Mouse (Mus musculus) heart, embryonic 14.5 days (tissue): ENCODE measurements around the gene Nacad. TPM values are rescaled to one million over a fixed set of nuclear protein-coding genes. Genes with fewer than 3 reads are reported as not detected.

ENCODE experiments used
- ATAC-seq: fragments of 200-750 bp; cut with Nextera tagmentation; 2 replicates; pipeline ENCODE4 v1.8.0; 2017; ENCODE audit warnings: low read depth, moderate TSS enrichment; ENCODE audit not compliant: insufficient number of reproducible peaks, insufficient read depth, low FRiP score
- H3K27ac ChIP-seq, 2 experiments: fragments of 200-500 bp in 1 of 2; fragments of 300-500 bp in 1 of 2; sonication (generic) in 1 of 2; replicated peaks in 1 of 2; 2 replicates each; pipeline ENCODE4 v1.5.1; 2012 to 2014; ENCODE audit warnings: low read depth in 2 of 2, low read length in 2 of 2, control low read depth in 1 of 2, mild to moderate bottlenecking in 1 of 2, mixed read lengths in 1 of 2; ENCODE audit not compliant: control insufficient read depth in 1 of 2, insufficient read depth in 1 of 2
- H3K27me3 ChIP-seq: fragments of 300-500 bp; sonication (generic); 2 replicates; pipeline ENCODE4 v1.6.1; 2014; ENCODE audit warnings: mild to moderate bottlenecking, low read length, control low read depth; ENCODE audit not compliant: control insufficient read depth, insufficient read depth
- H3K36me3 ChIP-seq: fragments of 300-500 bp; sonication (generic); 2 replicates; pipeline ENCODE4 v1.6.1; 2014; ENCODE audit warnings: mild to moderate bottlenecking, control low read depth, low read length, mixed read lengths; ENCODE audit not compliant: control insufficient read depth, insufficient read depth
- H3K4me1 ChIP-seq, 2 experiments: fragments of 200-500 bp in 1 of 2; fragments of 300-500 bp in 1 of 2; sonication (generic) in 1 of 2; 2 replicates each; pipeline ENCODE4 v1.6.1; 2012 to 2014; ENCODE audit warnings: low read length in 2 of 2, control low read depth in 1 of 2, mixed read lengths in 1 of 2; ENCODE audit not compliant: control insufficient read depth in 2 of 2, insufficient read depth in 2 of 2
- H3K4me2 ChIP-seq: fragments of 300-500 bp; sonication (generic); 2 replicates; pipeline ENCODE4 v1.6.1; 2014; ENCODE audit warnings: mild to moderate bottlenecking, low read length
- H3K4me3 ChIP-seq, 2 experiments: fragments of 200-500 bp in 1 of 2; fragments of 300-500 bp in 1 of 2; sonication (generic) in 1 of 2; 2 replicates each; pipeline ENCODE4 v1.5.1; 2012 to 2014; ENCODE audit warnings: low read length in 2 of 2, mild to moderate bottlenecking in 2 of 2, control low read depth in 1 of 2, low read depth in 1 of 2, moderate library complexity in 1 of 2; ENCODE audit not compliant: control insufficient read depth in 1 of 2, insufficient read depth in 1 of 2
- H3K9ac ChIP-seq: fragments of 300-500 bp; sonication (generic); 2 replicates; pipeline ENCODE4 v1.6.1; 2014; ENCODE audit warnings: mild to moderate bottlenecking, low read length
- H3K9me3 ChIP-seq: fragments of 300-500 bp; sonication (generic); 2 replicates; pipeline ENCODE4 v1.6.1; 2016; ENCODE audit warnings: low read length, control low read depth; ENCODE audit not compliant: control insufficient read depth
- WGBS: fragments of 180-500 bp; shearing (Covaris S2); extraction: QIAGEN DNeasy Blood & Tissue Kit; methylation state at CpG from one replicate; pipeline ENCODE4 v1.1.7; 2014; 5-methylcytosine and 5-hydroxymethylcytosine counted together
- polyA plus RNA-seq: library from polyadenylated mRNA; unstranded; fragments of >200 nt; fragmentation: Nextera tagmentation; extraction: Ambion mirVana; gene quantifications from 2 replicates; pipeline ENCODE4 v1.2.1, GENCODE M21; 2014

The Nacad gene
- polyA plus RNA-seq, 1 experiment from 2014 or later: 0.86 TPM

- H3K36me3 ChIP-seq: peaks cover 52% of the 10 kb centered on the region
- no peak overlapping the region for H3K27ac ChIP-seq
- H3K4me2 ChIP-seq: peak overlapping the region; percentile 89
- no peaks in the 10 kb centered on the region for H3K27me3 ChIP-seq
- peak overlapping the region; percentile 74 to 78 for H3K4me3 ChIP-seq
- no peak for ATAC-seq
- no peaks in the 10 kb centered on the region for H3K9me3 ChIP-seq
- H3K4me1 ChIP-seq: peaks cover 14 to 26% of the 10 kb centered on the region in 2 experiments
- H3K9ac ChIP-seq: peak overlapping the region; percentile 85
- WGBS: 49% methylated on average over 14 of the region's 14 CpGs
Measured at GRCm38 (mm10) chr11:6624619-6625382, 18.9 kb upstream of the Nacad start.

GRCm38 (mm10) chr11:6623704-6624103 is 17.9 kb upstream of the Nacad start:
- ATAC-seq: no peak
- Histone ChIP-seq H3K36me3 (peaks cover 63% of the 10 kb centered on the region), H3K9ac (no peak overlapping the region), H3K4me1 (peaks cover 14 to 26% of the 10 kb centered on the region in 2 experiments), H3K9me3 (no peaks in the 10 kb centered on the region), H3K27me3 (no peaks in the 10 kb centered on the region), H3K4me3 (no peak overlapping the region), H3K27ac (no peak overlapping the region), H3K4me2 (peak overlapping the region; percentile 89)
- WGBS: 87% methylated on average over 10 of the region's 10 CpGs

GRCm38 (mm10) chr11:6615250-6616205 is 9.7 kb upstream of the Nacad start:
- no peak overlapping the region for H3K9ac ChIP-seq
- no peak for ATAC-seq
- H3K27me3 ChIP-seq: no peaks in the 10 kb centered on the region
- WGBS: 86% methylated on average over 12 of the region's 12 CpGs
- no peak overlapping the region for H3K4me2 ChIP-seq
- no peak overlapping the region for H3K4me3 ChIP-seq
- peaks cover 98% of the 10 kb centered on the region for H3K36me3 ChIP-seq
- H3K4me1 ChIP-seq: no peaks in the 10 kb centered on the region
- no peaks in the 10 kb centered on the region for H3K9me3 ChIP-seq
- H3K27ac ChIP-seq: no peak overlapping the region

GRCm38 (mm10) chr11:6605021-6605481 is 802 bp downstream of the Nacad start:
- Histone ChIP-seq H3K4me2 (peak overlapping the region; percentile 69), H3K4me3 (peak overlapping the region; percentile 37 to 39), H3K9ac (peak overlapping the region; percentile 49), H3K27me3 (peaks cover 58% of the 10 kb centered on the region), H3K27ac (no peak overlapping the region), H3K36me3 (no peaks in the 10 kb centered on the region), H3K4me1 (peaks cover 18 to 26% of the 10 kb centered on the region in 2 experiments; a peak in 3 of 4 replicates), H3K9me3 (no peaks in the 10 kb centered on the region)
- no peak for ATAC-seq
- 18% methylated on average over 13 of the region's 13 CpGs for WGBS

GRCm38 (mm10) chr11:6604604-6604936 is 1.3 kb downstream of the Nacad start:
- ATAC-seq: no peak
- peak overlapping the region; percentile 69 for H3K4me2 ChIP-seq
- no peaks in the 10 kb centered on the region for H3K9me3 ChIP-seq
- no peak overlapping the region for H3K4me3 ChIP-seq
- no peak overlapping the region for H3K27ac ChIP-seq
- peaks cover 18 to 31% of the 10 kb centered on the region in 2 experiments; a peak in 3 of 4 replicates for H3K4me1 ChIP-seq
- H3K9ac ChIP-seq: no peak overlapping the region; the same call in 1 of the 2 replicates
- peaks cover 63% of the 10 kb centered on the region for H3K27me3 ChIP-seq
- no peaks in the 10 kb centered on the region for H3K36me3 ChIP-seq

- Histone ChIP-seq H3K27ac (peak overlapping the region in 1 of 2 experiments; percentile 55; a peak in 2 of 4 replicates), H3K4me3 (0 out of 4 replicates have a peak overlapping the region, but pooled peaks of 1 of the 2 experiments have one; percentile 12), H3K9me3 (no peaks in the 10 kb centered on the region), H3K4me2 (peak overlapping the region; percentile 69), H3K4me1 (peaks cover 23 to 36% of the 10 kb centered on the region in 2 experiments), H3K36me3 (no peaks in the 10 kb centered on the region), H3K27me3 (peaks cover 65% of the 10 kb centered on the region), H3K9ac (peak overlapping the region; percentile 39; the same call in 1 of the 2 replicates)
- ATAC-seq: peak; percentile 75
- WGBS: 13% methylated on average over 12 of the region's 12 CpGs
Measured at GRCm38 (mm10) chr11:6603887-6604603, 1.8 kb downstream of the Nacad start.

GRCm38 (mm10) chr11:6603224-6603623 is 2.6 kb downstream of the Nacad start:
- Histone ChIP-seq H3K27ac (no peak overlapping the region), H3K4me1 (peaks cover 31 to 44% of the 10 kb centered on the region in 2 experiments), H3K9ac (no peak overlapping the region), H3K4me3 (no peak overlapping the region), H3K36me3 (peaks cover 5% of the 10 kb centered on the region), H3K4me2 (peak overlapping the region; percentile 69), H3K27me3 (peaks cover 65% of the 10 kb centered on the region), H3K9me3 (no peaks in the 10 kb centered on the region)
- ATAC-seq: no peak
- 70% methylated on average over 9 of the region's 9 CpGs for WGBS
